Mouse (Mus musculus): ENCODE data around the gene Itpk1.

GRCm38 (mm10) chr12:102605607-102606006 lies 99.1 kb downstream of the Itpk1 start:
- TF ChIP-seq POLR2A (IDR thresholded peaks at IDR 0.05; ENCODE audit: low read depth, low read length) (no peak), CTCF (IDR thresholded peaks at IDR 0.05; ENCODE audit: extremely low read depth, insufficient read length, insufficient replicate concordance, low read depth, low read length) (no peak)

Measured in small intestine, adult 2 months (tissue).